In the genomic region with DNA sequence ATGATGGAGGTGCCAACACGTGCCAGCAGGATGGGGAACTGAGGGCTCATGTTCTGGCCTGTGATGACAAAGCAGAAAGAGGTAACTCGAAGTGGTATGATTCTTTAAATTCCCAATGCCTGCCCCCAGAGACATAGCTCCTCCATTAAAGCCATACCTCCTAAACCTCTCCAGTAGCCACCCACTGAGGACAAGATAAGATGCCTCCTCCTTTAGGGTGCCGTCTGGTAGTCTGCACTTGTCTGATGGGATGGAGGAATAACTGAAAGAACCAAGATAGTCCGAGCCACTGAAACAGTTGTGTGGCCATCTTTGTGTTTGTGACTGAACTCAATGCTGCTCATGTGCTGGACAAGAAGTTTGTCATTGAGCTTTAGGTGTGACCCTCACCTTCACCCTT, we compare ENCODE assay signal across 18 mouse cellular contexts.
"Had no signal": no experiment of that assay in that cellular context is flagged by ENCODE, and none has a peak within 500 bp of the region (broad histone marks: within the 10 kb centered on the region; RNA-seq: fewer than 3 reads in every experiment).

No protein-coding gene starts in this region.

- H3K27ac ChIP-seq: limb, embryonic 10.5 days; limb, embryonic 13.5 days; macrophage; neural tube, embryonic 12.5 days; neural tube, embryonic 15.5 days had no signal

- H3K4me3 ChIP-seq: limb, embryonic 10.5 days; limb, embryonic 13.5 days; neural tube, embryonic 12.5 days; neural tube, embryonic 15.5 days had no signal

- H3K9ac ChIP-seq: limb, embryonic 13.5 days; lung, embryonic 14.5 days; neural tube, embryonic 12.5 days; neural tube, embryonic 15.5 days had no signal

- H3K4me1 ChIP-seq: limb, embryonic 10.5 days; limb, embryonic 13.5 days; neural tube, embryonic 12.5 days; neural tube, embryonic 15.5 days had no signal

- H3K9me3 ChIP-seq: limb, embryonic 10.5 days; limb, embryonic 13.5 days; neural tube, embryonic 12.5 days; neural tube, embryonic 15.5 days had no signal

- DNase-seq: kidney, adult 18-20 months; kidney, adult 9 months; kidney, postnatal 14 days; kidney, postnatal 4 days; lung, embryonic 14.5 days; midbrain, embryonic 14.5 days; right cerebral cortex, postnatal 25 days; thymus, adult 18-20 months; thymus, postnatal 36 days had no signal

- H3K36me3 ChIP-seq: limb, embryonic 10.5 days; limb, embryonic 13.5 days; neural tube, embryonic 12.5 days; neural tube, embryonic 15.5 days had no signal

- H3K27me3 ChIP-seq: limb, embryonic 13.5 days; neural tube, embryonic 12.5 days; neural tube, embryonic 15.5 days had no signal

- ATAC-seq: inflammation-experienced regulatory T-cells, adult 6 months; intestine, embryonic 16.5 days; lung, postnatal 0 days had no signal

- H3K4me2 ChIP-seq: limb, embryonic 13.5 days; lung, embryonic 14.5 days; midbrain, embryonic 11.5 days; neural tube, embryonic 12.5 days; neural tube, embryonic 15.5 days had no signal
